Mouse (Mus musculus) activated CD4-positive, CD25-positive, alpha-beta regulatory T cell, adult 4 months (primary cell): Measurements from ENCODE around the gene Eif5. TPM values are rescaled to one million over a fixed set of nuclear protein-coding genes. Genes with fewer than 3 reads are reported as not detected.

Source experiments
- ATAC-seq: one replicate; pipeline ENCODE4 v1.8.0; 2017
- polyA plus RNA-seq, 2 experiments: library from polyadenylated mRNA; unstranded; fragments of 100-300 nt; shearing (Covaris generic); gene quantifications; one replicate each; pipeline ENCODE4 v1.2.1; 2017

The Eif5 gene
- polyA plus RNA-seq, 2 experiments from 2014 or later, result 177 to 194 TPM

- no peak for ATAC-seq
Measured at GRCm38 (mm10) chr12:111565363-111565762, 27.5 kb downstream of the Eif5 start.

- ATAC-seq, result no peak
Measured at GRCm38 (mm10) chr12:111568836-111569235, 31.0 kb downstream of the Eif5 start.

GRCm38 (mm10) chr12:111572406-111572805 lies 34.6 kb downstream of the Eif5 start:
- ATAC-seq, result no peak

GRCm38 (mm10) chr12:111573315-111573714 lies 35.5 kb downstream of the Eif5 start:
- ATAC-seq, result no peak

GRCm38 (mm10) chr12:111574074-111574886 lies 36.5 kb downstream of the Eif5 start, which contains the start of gene Mark3:
Gene Mark3 (plus strand): TSS chr12:111574523.
- ATAC-seq, result peak; percentile 96

- ATAC-seq, result no peak
Measured at GRCm38 (mm10) chr12:111574887-111575838, 37.3 kb downstream of the Eif5 start.

- no peak for ATAC-seq
Measured at GRCm38 (mm10) chr12:111583058-111583457, 45.2 kb downstream of the Eif5 start.

- no peak for ATAC-seq
Measured at GRCm38 (mm10) chr12:111584401-111584800, 46.6 kb downstream of the Eif5 start.

- no peak for ATAC-seq
Measured at GRCm38 (mm10) chr12:111587252-111587651, 49.4 kb downstream of the Eif5 start.

GRCm38 (mm10) chr12:111592407-111593021 lies 54.7 kb downstream of the Eif5 start:
- peak; percentile 59 for ATAC-seq

- no peak for ATAC-seq
Measured at GRCm38 (mm10) chr12:111593775-111594174, 56.0 kb downstream of the Eif5 start.

Other genes with a start within 250 kb of the Eif5 start
- gene Cdc42bpb, start 160.3 kb upstream of the Eif5 start, polyA plus RNA-seq, result under 1 TPM; 0.25 to 0.27 TPM
- gene Lbhd2, start 131.2 kb upstream of the Eif5 start, polyA plus RNA-seq, result not detected
- not detected for gene Exoc3l4, start 121.0 kb upstream of the Eif5 start, polyA plus RNA-seq
- gene Tnfaip2, start 95.5 kb upstream of the Eif5 start, polyA plus RNA-seq, result not detected
- not detected for gene Gm266, start 52.2 kb upstream of the Eif5 start, polyA plus RNA-seq
- 10 to 100 TPM; 29.0 to 31.8 TPM for gene Mark3, start 36.5 kb downstream of the Eif5 start, polyA plus RNA-seq
- gene Ckb, start 134.3 kb downstream of the Eif5 start, polyA plus RNA-seq, result 10 to 100 TPM; 21.3 to 26.2 TPM
- 1 to 10 TPM; 2.7 to 4.3 TPM for gene Trmt61a, start 140.1 kb downstream of the Eif5 start, polyA plus RNA-seq
- gene Bag5, start 175.2 kb downstream of the Eif5 start, polyA plus RNA-seq, result 10 to 100 TPM; 30.2 to 32.4 TPM
- 10 to 100 TPM; 72.7 to 78.9 TPM for gene Apopt1, start 175.2 kb downstream of the Eif5 start, polyA plus RNA-seq
- gene Klc1, start 220.8 kb downstream of the Eif5 start, polyA plus RNA-seq, result 10 to 100 TPM; 14.7 to 17.6 TPM